In genomic region chr1:144421374-144421773, GRCm38 (mm10) we compare ENCODE assay signal across 26 mouse cellular contexts.
DNase-seq lines count a peak whose midpoint lies in the region; ATAC-seq and TF ChIP-seq lines count a peak whose summit lies in the region.
"Had no signal": no experiment of that assay in that cellular context is flagged by ENCODE, and none has a peak within 500 bp of the region (broad histone marks: within the 10 kb centered on the region; RNA-seq: fewer than 3 reads in every experiment).

No protein-coding gene starts in this region.

- H3K36me3 ChIP-seq in hindbrain, postnatal 0 days (ENCODE audit: insufficient read depth, low read length) = no peaks in the 10 kb centered on the region
- no peaks in the 10 kb centered on the region for H3K36me3 ChIP-seq in hindbrain, embryonic 14.5 days (replicated peaks; ENCODE audit: control insufficient read depth, insufficient read depth)
- no peaks in the 10 kb centered on the region for H3K36me3 ChIP-seq in neural tube, embryonic 13.5 days
- H3K36me3 ChIP-seq: embryonic facial prominence, embryonic 12.5 days; embryonic facial prominence, embryonic 15.5 days; heart, embryonic 12.5 days; heart, embryonic 15.5 days; hindbrain, embryonic 10.5 days; hindbrain, embryonic 15.5 days had no signal

- H3K4me1 ChIP-seq in hindbrain, postnatal 0 days (ENCODE audit: insufficient read depth, low read length) = no peaks in the 10 kb centered on the region
- H3K4me1 ChIP-seq in hindbrain, embryonic 14.5 days (replicated peaks; ENCODE audit: control insufficient read depth, insufficient read depth, low read length) = no peaks in the 10 kb centered on the region
- no peaks in the 10 kb centered on the region for H3K4me1 ChIP-seq in neural tube, embryonic 13.5 days (replicated peaks)
- H3K4me1 ChIP-seq: embryonic facial prominence, embryonic 12.5 days; embryonic facial prominence, embryonic 15.5 days; heart, embryonic 12.5 days; heart, embryonic 15.5 days; hindbrain, embryonic 10.5 days; hindbrain, embryonic 15.5 days had no signal

- H3K27ac ChIP-seq in hindbrain, postnatal 0 days = no peak overlapping the region
- H3K27ac ChIP-seq in hindbrain, embryonic 14.5 days = no peak overlapping the region
- no peak overlapping the region for H3K27ac ChIP-seq in neural tube, embryonic 13.5 days (replicated peaks)
- H3K27ac ChIP-seq: embryonic facial prominence, embryonic 12.5 days; embryonic facial prominence, embryonic 15.5 days; gastrocnemius, adult 2 months; heart, embryonic 15.5 days; hindbrain, embryonic 10.5 days; hindbrain, embryonic 15.5 days had no signal

- no peak overlapping the region for H3K9ac ChIP-seq in hindbrain, postnatal 0 days (replicated peaks; ENCODE audit: low read length)
- H3K9ac ChIP-seq in hindbrain, embryonic 14.5 days = no peak overlapping the region
- H3K9ac ChIP-seq in neural tube, embryonic 13.5 days = no peak overlapping the region
- H3K9ac ChIP-seq: embryonic facial prominence, embryonic 12.5 days; embryonic facial prominence, embryonic 15.5 days; forebrain, postnatal 0 days; heart, embryonic 12.5 days; heart, embryonic 15.5 days; hindbrain, embryonic 15.5 days had no signal

- no peak for ATAC-seq in hindbrain, postnatal 0 days
- no peak for ATAC-seq in hindbrain, embryonic 14.5 days (ENCODE audit: low FRiP score)
- ATAC-seq in neural tube, embryonic 13.5 days (ENCODE audit: low read depth) = peak; percentile 63; the same call in 1 of the 2 replicates
- ATAC-seq: activated CD4-positive, CD25-positive, alpha-beta regulatory T cell, adult 4 months; forebrain, embryonic 14.5 days; forebrain, postnatal 0 days; inflammation-experienced regulatory T-cells, adult 6 months had no signal

- no peak overlapping the region for H3K4me3 ChIP-seq in hindbrain, postnatal 0 days (ENCODE audit: low read length)
- no peak overlapping the region for H3K4me3 ChIP-seq in hindbrain, embryonic 14.5 days (replicated peaks; ENCODE audit: low read length)
- no peak overlapping the region for H3K4me3 ChIP-seq in neural tube, embryonic 13.5 days
- H3K4me3 ChIP-seq: embryonic facial prominence, embryonic 12.5 days; embryonic facial prominence, embryonic 15.5 days; gastrocnemius, adult 2 months; heart, embryonic 12.5 days; heart, embryonic 15.5 days; hindbrain, embryonic 10.5 days; hindbrain, embryonic 15.5 days had no signal

- H3K9me3 ChIP-seq in hindbrain, postnatal 0 days (ENCODE audit: low read length) = no peaks in the 10 kb centered on the region
- H3K9me3 ChIP-seq in hindbrain, embryonic 14.5 days (ENCODE audit: control insufficient read depth, low read length) = no peaks in the 10 kb centered on the region
- no peaks in the 10 kb centered on the region for H3K9me3 ChIP-seq in neural tube, embryonic 13.5 days
- H3K9me3 ChIP-seq: embryonic facial prominence, embryonic 12.5 days; embryonic facial prominence, embryonic 15.5 days; heart, embryonic 12.5 days; heart, embryonic 15.5 days; hindbrain, embryonic 10.5 days; hindbrain, embryonic 15.5 days had no signal

- no peaks in the 10 kb centered on the region for H3K27me3 ChIP-seq in hindbrain, postnatal 0 days (ENCODE audit: insufficient read depth, low read length)
- H3K27me3 ChIP-seq in hindbrain, embryonic 14.5 days (ENCODE audit: control insufficient read depth, insufficient read depth, low read length) = no peaks in the 10 kb centered on the region
- H3K27me3 ChIP-seq in neural tube, embryonic 13.5 days = no peaks in the 10 kb centered on the region
- H3K27me3 ChIP-seq: embryonic facial prominence, embryonic 12.5 days; embryonic facial prominence, embryonic 15.5 days; heart, embryonic 12.5 days; heart, embryonic 15.5 days; hindbrain, embryonic 15.5 days had no signal

- 62% methylated on average over 2 of the region's 2 CpGs for WGBS in hindbrain, postnatal 0 days
- WGBS in hindbrain, embryonic 14.5 days = 66% methylated on average over 2 of the region's 2 CpGs
- WGBS in neural tube, embryonic 13.5 days = 54% methylated on average over 2 of the region's 2 CpGs

- peak; percentile 16 for DNase-seq in hindbrain, postnatal 0 days (ENCODE audit: low spot score)
- no peak for DNase-seq in hindbrain, embryonic 14.5 days (ENCODE audit: low spot score)
- DNase-seq in neural tube, embryonic 10.5 days (ENCODE audit: extremely low spot score, low spot score) = no peak
- DNase-seq in retina, embryonic 14.5 days (ENCODE audit: low spot score) = peak; percentile 5
- no peak for DNase-seq in heart, adult 8-10 months (ENCODE audit: low spot score)
- DNase-seq: adrenal gland, adult 8-10 months; adrenal gland, postnatal 25 days; cerebellum, adult 11-12 months; cerebellum, adult 8-10 months; cerebellum, postnatal 14 days; forebrain, postnatal 0 days; gastrocnemius, adult 2 months; gastrocnemius, postnatal 14 days; heart, adult 11 months; heart, postnatal 10 days; heart, postnatal 36 days had no signal

- no peak for TF ChIP-seq CTCF in hindbrain, postnatal 0 days (IDR thresholded peaks at IDR 0.05; ENCODE audit: low read depth)

- H3K4me2 ChIP-seq in hindbrain, postnatal 0 days (ENCODE audit: low read depth, low read length) = no peak overlapping the region
- no peak overlapping the region for H3K4me2 ChIP-seq in hindbrain, embryonic 14.5 days (replicated peaks)
- no peak overlapping the region for H3K4me2 ChIP-seq in neural tube, embryonic 13.5 days
- H3K4me2 ChIP-seq: embryonic facial prominence, embryonic 12.5 days; embryonic facial prominence, embryonic 15.5 days; heart, embryonic 12.5 days; heart, embryonic 15.5 days; hindbrain, embryonic 15.5 days had no signal

Comparison
In these comparisons a context has a peak if more than half of its experiments do, and no peak if none do; other contexts are left out.
1. DNase-seq: peak in hindbrain, postnatal 0 days (single experiment) and retina, embryonic 14.5 days (single experiment); none in hindbrain, embryonic 14.5 days (single experiment), neural tube, embryonic 10.5 days (single experiment) and heart, adult 8-10 months (single experiment).